Mouse (Mus musculus): ENCODE data around the gene Wdfy3.

- TF ChIP-seq ZNF384 (IDR thresholded peaks at IDR 0.05; ENCODE audit: low read depth, low read length) (no peak), MAFK (IDR thresholded peaks at IDR 0.05; ENCODE audit: insufficient read depth, low read depth, low read length) (no peak), CHD2 (IDR thresholded peaks at IDR 0.05; ENCODE audit: low read depth, low read length) (no peak), ZC3H11A (IDR thresholded peaks at IDR 0.05; ENCODE audit: borderline replicate concordance, low read depth, low read length) (no peak)
These were observed 277.1 kb downstream of the Wdfy3 start for GRCm38 (mm10) chr5:101792665-101793064.
